9 mouse cellular contexts compared by ENCODE assay signal in the genomic region with DNA sequence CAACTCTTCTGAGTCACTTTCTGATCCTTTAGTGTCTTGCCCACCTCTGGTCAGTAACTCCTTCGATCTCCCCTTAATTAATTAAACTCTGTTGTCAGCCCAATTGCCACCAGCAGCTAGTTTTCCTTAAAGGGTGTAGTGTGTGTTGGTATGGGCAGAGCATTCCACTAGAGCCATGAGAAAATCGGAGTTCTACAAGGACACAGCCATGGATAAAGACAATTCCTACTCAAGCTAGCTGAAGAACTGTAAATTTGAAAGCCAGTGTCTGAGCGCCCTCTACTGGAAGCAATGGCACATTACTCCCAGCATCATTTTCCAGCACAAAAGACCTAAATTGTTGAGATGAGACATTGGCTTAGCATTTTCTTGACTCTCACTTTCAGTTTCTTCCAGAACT. TPM values are rescaled to one million over a fixed set of nuclear protein-coding genes. Genes with fewer than 3 reads are reported as not detected.
DNase-seq lines count a peak whose midpoint lies in the region; ATAC-seq and TF ChIP-seq lines count a peak whose summit lies in the region.
"Had no signal": no experiment of that assay in that cellular context is flagged by ENCODE, and none has a peak within 500 bp of the region (broad histone marks: within the 10 kb centered on the region; RNA-seq: fewer than 3 reads in every experiment).

No protein-coding gene starts in this region.

- no peak overlapping the region for H3ac ChIP-seq in C2C12 (ENCODE audit: control insufficient read depth, insufficient read length, low read depth)

- TF ChIP-seq POLR2A in MEL (IDR thresholded peaks at IDR 0.05; ENCODE audit: control insufficient read depth in 1 of 2, insufficient read depth in 1 of 2, low read depth in 1 of 2, low read length in 2 of 2, poor library complexity in 1 of 2), result no peak
- TF ChIP-seq POLR2A in cerebellum, adult 2 months (IDR thresholded peaks at IDR 0.05; ENCODE audit: borderline replicate concordance, insufficient read depth, low read length), result no peak

- H3K27ac ChIP-seq in MEL (ENCODE audit: control insufficient read depth, low read depth, low read length), result no peak overlapping the region
- no peak overlapping the region for H3K27ac ChIP-seq in cerebellum, adult 2 months (ENCODE audit: insufficient read depth, low read length)
- H3K27ac ChIP-seq in gastrocnemius, adult 2 months, result no peak overlapping the region
- peak overlapping the region; percentile 33; the same call in 1 of the 2 replicates for H3K27ac ChIP-seq in liver, embryonic 15.5 days (replicated peaks)
- H3K27ac ChIP-seq: limb, embryonic 15.5 days had no signal

- no peaks in the 10 kb centered on the region for H3K36me3 ChIP-seq in C2C12 (ENCODE audit: control insufficient read depth, insufficient read depth)
- H3K36me3 ChIP-seq in MEL (ENCODE audit: control insufficient read depth in 1 of 2, insufficient read depth in 2 of 2, low read length in 2 of 2), result no peaks in the 10 kb centered on the region
- no peaks in the 10 kb centered on the region for H3K36me3 ChIP-seq in liver, embryonic 15.5 days (replicated peaks)
- H3K36me3 ChIP-seq: limb, embryonic 15.5 days had no signal

- H3K27me3 ChIP-seq in C2C12 (ENCODE audit: control insufficient read depth, insufficient read depth, insufficient read length) (no peaks in the 10 kb centered on the region), MEL (ENCODE audit: control insufficient read depth in 1 of 2, insufficient read depth in 2 of 2, low read length in 2 of 2) (no peaks in the 10 kb centered on the region; a peak in 1 of 4 replicates)
- no peaks in the 10 kb centered on the region for H3K27me3 ChIP-seq in cerebellum, adult 2 months (ENCODE audit: control insufficient read depth, insufficient read depth, low read length)
- peaks cover 41% of the 10 kb centered on the region for H3K27me3 ChIP-seq in liver, embryonic 15.5 days
- H3K27me3 ChIP-seq: limb, embryonic 15.5 days had no signal

- H3K79me3 ChIP-seq in C2C12 (ENCODE audit: low read depth), result no peaks in the 10 kb centered on the region

- no peaks in the 10 kb centered on the region for H3K9me3 ChIP-seq in MEL (replicated peaks; ENCODE audit: insufficient read depth, low read length)
- H3K9me3 ChIP-seq in liver, embryonic 15.5 days (replicated peaks), result no peaks in the 10 kb centered on the region
- H3K9me3 ChIP-seq: limb, embryonic 15.5 days had no signal

- TF ChIP-seq CTCF in C2C12 (IDR thresholded peaks at IDR 0.05; ENCODE audit: control insufficient read depth, insufficient read depth, insufficient read length) (peak; percentile 50), MEL (IDR thresholded peaks at IDR 0.05 in 2 of 3, conservative IDR thresholded peaks at IDR 0.05 in 1 of 3; ENCODE audit: control insufficient read depth in 1 of 3, insufficient read depth in 1 of 3, low read depth in 2 of 3, low read length in 3 of 3, poor library complexity in 1 of 3, severe bottlenecking in 1 of 3) (peak; percentile 75 to 99 (median 97))
- TF ChIP-seq CTCF in cerebellum, adult 2 months (IDR thresholded peaks at IDR 0.05; ENCODE audit: borderline replicate concordance, insufficient read depth, low read depth, low read length), result peak; percentile 64; the same call in 1 of the 2 replicates
- TF ChIP-seq CTCF in gastrocnemius, adult 2 months (IDR thresholded peaks at IDR 0.05), result peak; percentile 99; the same call in 1 of the 2 replicates

- no peak; the same call in none of the 2 replicates for TF ChIP-seq RAD21 in MEL (IDR thresholded peaks at IDR 0.05; ENCODE audit: low read depth, low read length)

- intact Hi-C loops in gastrocnemius, adult 2 months (cut with DNase I), result loop anchor here (2.0 kb wide), 2 partner anchors 34 to 446 kb away; no protein-coding TSS in a partner anchor

- H3K4me2 ChIP-seq in liver, embryonic 15.5 days, result no peak overlapping the region
- H3K4me2 ChIP-seq: limb, embryonic 15.5 days had no signal

- no peak for TF ChIP-seq EP300 in MEL (IDR thresholded peaks at IDR 0.05; ENCODE audit: low read depth in 1 of 2, low read length in 2 of 2)

- no peak for ATAC-seq in liver, embryonic 15.5 days (ENCODE audit: insufficient read depth)
- no peak; the same call in 1 of the 2 replicates for ATAC-seq in megakaryocyte, adult 5-6 weeks (ENCODE audit: poor library complexity, severe bottlenecking)

- peak; percentile 82 for DNase-seq in MEL (ENCODE audit: low read depth, low spot score)
- DNase-seq in cerebellum, adult 2 months, result peak; percentile 71 to 84
- DNase-seq in gastrocnemius, adult 2 months, result peak; percentile 63
- peak; percentile 59 to 75 for DNase-seq in kidney, postnatal 25 days
- DNase-seq in right cerebral cortex, adult 18-20 months, result peak; percentile 77

- no peak overlapping the region for H3K9ac ChIP-seq in MEL (ENCODE audit: control insufficient read depth, low read depth, low read length, poor library complexity, severe bottlenecking)
- H3K9ac ChIP-seq in liver, embryonic 15.5 days, result no peak overlapping the region
- H3K9ac ChIP-seq: limb, embryonic 15.5 days had no signal

- H3K4me1 ChIP-seq in MEL (ENCODE audit: control insufficient read depth in 1 of 2, insufficient read depth in 2 of 2, low read length in 2 of 2), result no peaks in the 10 kb centered on the region
- no peaks in the 10 kb centered on the region for H3K4me1 ChIP-seq in cerebellum, adult 2 months (ENCODE audit: control insufficient read depth, insufficient read depth, low read length)
- H3K4me1 ChIP-seq in liver, embryonic 15.5 days (replicated peaks), result peaks cover 13% of the 10 kb centered on the region
- H3K4me1 ChIP-seq: limb, embryonic 15.5 days had no signal

- WGBS in cerebellum, adult 2 months, result 28% methylated on average over 3 of the region's 3 CpGs
- whole genome bisulfite sequencing in liver, embryonic 15.5 days (ENCODE audit: insufficient replicate concordance), result 33% methylated on average over 3 of the region's 3 CpGs

- H3K4me3 ChIP-seq in C2C12 (ENCODE audit: insufficient read depth, poor library complexity, severe bottlenecking), result no peak overlapping the region
- H3K4me3 ChIP-seq in MEL (ENCODE audit: control insufficient read depth in 1 of 2, insufficient read depth in 1 of 2, low read depth in 2 of 2, low read length in 2 of 2), result no peak overlapping the region; a peak in 1 of 4 replicates
- H3K4me3 ChIP-seq in cerebellum, adult 2 months (replicated peaks; ENCODE audit: insufficient read depth, low read depth, low read length), result no peak overlapping the region
- no peak overlapping the region for H3K4me3 ChIP-seq in gastrocnemius, adult 2 months
- no peak overlapping the region for H3K4me3 ChIP-seq in liver, embryonic 15.5 days (replicated peaks)
- H3K4me3 ChIP-seq: limb, embryonic 15.5 days had no signal

- H3K79me2 ChIP-seq in C2C12 (ENCODE audit: control insufficient read depth, insufficient read depth), result no peaks in the 10 kb centered on the region
- H3K79me2 ChIP-seq in MEL (ENCODE audit: control insufficient read depth, insufficient read depth, low read length, poor library complexity), result no peaks in the 10 kb centered on the region

TF ChIP-seq in C2C12, 6 proteins besides CTCF, POLR2A, EP300 and RAD21:
- TF ChIP-seq USF1 (IDR thresholded peaks at IDR 0.05; ENCODE audit: low read depth) (no peak), MAX (IDR thresholded peaks at IDR 0.05) (no peak), CEBPB (IDR thresholded peaks at IDR 0.05; ENCODE audit: low read depth) (no peak), MYOG (IDR thresholded peaks at IDR 0.05; ENCODE audit: control insufficient read depth, extremely low read depth, insufficient read length) (no peak), FOSL1 (IDR thresholded peaks at IDR 0.05; ENCODE audit: insufficient read depth, low read length, poor library complexity, severe bottlenecking) (no peak), MYOD1 (IDR thresholded peaks at IDR 0.05; ENCODE audit: control insufficient read depth, insufficient read length, low read depth) (no peak)

TF ChIP-seq in MEL, 35 proteins besides CTCF, POLR2A, EP300 and RAD21:
- no peak for TF ChIP-seq USF2 (IDR thresholded peaks at IDR 0.05; ENCODE audit: borderline replicate concordance in 1 of 2, insufficient read depth in 1 of 2, low read depth in 1 of 2, low read length in 2 of 2)
- 0 out of 2 replicates have a peak, but pooled peaks have one; percentile 14 for TF ChIP-seq RCOR1 (IDR thresholded peaks at IDR 0.05; ENCODE audit: low read depth, low read length)
- 0 out of 2 replicates have a peak, but pooled peaks have one; percentile 43 for TF ChIP-seq JUND (IDR thresholded peaks at IDR 0.05; ENCODE audit: low read depth, low read length)
- TF ChIP-seq ZC3H11A (IDR thresholded peaks at IDR 0.05; ENCODE audit: low read depth, low read length), result peak; percentile 98
- TF ChIP-seq SMC3 (IDR thresholded peaks at IDR 0.05; ENCODE audit: low read depth, low read length), result peak; percentile 97
- no peak for TF ChIP-seq MAX (IDR thresholded peaks at IDR 0.05; ENCODE audit: low read length)

RNA-seq across cellular contexts. Expression of a gene that starts 30.1 kb away (rescaled TPM):
- 12.9 TPM for polyA plus RNA-seq in C2C12 (2012; fragmentation: generic; extraction: Trizol)
- total RNA-seq in MEL (2012; rRNA removed), result 60.9 and 64.2 TPM in 2 replicates
- polyA plus RNA-seq in MEL (2012; ENCODE audit: insufficient read depth in 1 of 2, insufficient read length in 2 of 2, low read depth in 1 of 2, low replicate concordance in 2 of 2, missing spikeins in 1 of 2), result 100 to 1,000 TPM in 1 of 2 experiments, not detected in 1; 130 TPM
- polyA plus RNA-seq in cerebellum, adult 2 months (2012; rRNA removed), result 69.1 TPM in 2 replicates
- 100 to 1,000 TPM; 152 to 185 TPM for total RNA-seq in gastrocnemius, adult 2 months (2021)
- polyA plus RNA-seq in liver, embryonic 15.5 days (2015; fragmentation: Nextera tagmentation; extraction: Ambion mirVana), result 265 and 273 TPM in 2 replicates
- total RNA-seq in megakaryocyte, adult 5-6 weeks (2015), result 1.7 and 2.0 TPM in 2 replicates
- total RNA-seq in megakaryocyte, adult 5-6 weeks (2017), result 1.0 and 1.1 TPM in 2 replicates
